Mouse (Mus musculus) thymus, postnatal 4 days (tissue): ENCODE data around the gene Arhgap44.

ENCODE experiments used
- DNase-seq: peaks from one replicate; pipeline ENCODE4 v3.0.0; 2021

Gene Arhgap44

GRCm38 (mm10) chr11:64999685-65000084, 163.1 kb downstream of the Arhgap44 start:
- DNase-seq = no peak

GRCm38 (mm10) chr11:64998439-64998838, 164.3 kb downstream of the Arhgap44 start:
- no peak for DNase-seq

- DNase-seq = no peak
Observed at GRCm38 (mm10) chr11:64988556-64988955, 174.2 kb downstream of the Arhgap44 start.

GRCm38 (mm10) chr11:64979489-64979845, 183.3 kb downstream of the Arhgap44 start:
- DNase-seq = no peak

- DNase-seq = peak; percentile 96
Observed at GRCm38 (mm10) chr11:64978720-64979488, 183.9 kb downstream of the Arhgap44 start, which contains the start of gene Elac2. Elac2 (plus strand) TSS chr11:64979038.

- DNase-seq = no peak
Observed at GRCm38 (mm10) chr11:64972418-64972817, 190.3 kb downstream of the Arhgap44 start.

GRCm38 (mm10) chr11:64971471-64971988, 191.2 kb downstream of the Arhgap44 start:
- DNase-seq = no peak

- no peak for DNase-seq
Observed at GRCm38 (mm10) chr11:64968939-64969342, 193.8 kb downstream of the Arhgap44 start.

- DNase-seq = peak; percentile 55
Observed at GRCm38 (mm10) chr11:64968507-64968906, 194.3 kb downstream of the Arhgap44 start.

GRCm38 (mm10) chr11:64962629-64963028, 200.1 kb downstream of the Arhgap44 start:
- DNase-seq = no peak

GRCm38 (mm10) chr11:64956962-64957729, 205.6 kb downstream of the Arhgap44 start:
- no peak for DNase-seq
